Mouse (Mus musculus): ENCODE data around the gene Rpl6.
A peak's percentile ranks its signal among the peaks of the same experiment; 100 is the strongest.
"Not testable (repeated sequence)": the region's sequence is repeated elsewhere in the genome, so short reads cannot be mapped to it uniquely, and the experiment has no call there.

Gene Rpl6

DNA sequence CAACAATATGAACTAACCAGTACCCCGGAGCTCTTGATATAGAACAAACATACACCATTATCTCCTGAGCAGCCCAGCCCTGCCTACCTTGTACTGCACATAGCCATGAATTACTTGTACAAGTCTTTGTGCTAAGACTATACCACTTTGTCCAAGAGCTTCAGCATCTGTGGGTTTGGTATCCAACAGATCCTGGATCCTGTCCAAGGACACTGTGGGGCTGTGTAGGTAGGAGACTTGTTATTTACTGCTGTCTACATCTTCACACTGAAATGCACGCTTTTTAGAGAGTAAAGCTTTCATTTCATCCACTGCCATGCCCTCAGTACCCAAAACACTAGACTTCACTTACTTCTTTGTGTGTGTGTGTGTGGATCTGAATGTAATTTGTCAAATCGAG is 20.6 kb downstream of the Rpl6 start:
- DNase-seq (ENCODE audit: low read depth, low spot score) = no peak

DNA sequence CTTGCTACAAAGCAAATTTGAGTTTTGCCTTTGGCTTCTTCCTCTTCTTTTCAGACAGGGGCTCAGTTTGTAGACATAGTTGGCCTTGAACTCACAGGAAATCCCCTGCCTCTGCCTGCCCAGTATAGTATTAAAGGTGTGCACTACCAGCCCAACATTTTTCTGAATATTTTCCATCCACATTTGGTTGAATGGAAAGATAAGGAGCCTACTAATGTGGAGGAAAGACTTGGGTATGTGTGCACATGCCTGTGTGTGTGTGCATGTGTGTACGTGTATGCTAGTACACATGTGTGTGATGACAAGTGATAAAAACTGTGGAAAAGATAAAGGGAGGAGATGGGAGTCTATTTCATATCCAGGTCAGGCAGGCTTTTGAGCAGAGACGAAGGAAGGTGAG is 21.6 kb downstream of the Rpl6 start:
- no peak for DNase-seq (ENCODE audit: low read depth, low spot score)

DNA sequence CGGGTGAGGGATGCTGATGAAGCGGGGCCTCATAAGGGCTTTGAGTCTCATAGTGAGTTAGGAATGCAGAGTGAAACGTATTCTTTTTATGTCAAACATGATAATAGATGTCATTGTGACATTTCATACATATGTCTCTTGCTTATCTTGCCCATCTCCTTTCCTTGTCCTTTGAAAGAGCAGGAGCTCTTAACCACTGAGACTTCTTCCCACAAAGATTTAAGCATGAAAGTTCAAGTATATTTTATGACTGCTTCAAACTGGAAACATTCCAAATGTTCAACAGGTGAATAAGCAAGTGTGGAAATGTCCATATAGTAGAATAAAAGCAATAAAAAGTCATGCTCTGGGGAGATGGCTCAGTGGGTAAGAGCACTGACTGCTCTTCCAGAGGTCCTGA is 22.1 kb downstream of the Rpl6 start:
- no peak for DNase-seq (ENCODE audit: low read depth, low spot score)

DNA sequence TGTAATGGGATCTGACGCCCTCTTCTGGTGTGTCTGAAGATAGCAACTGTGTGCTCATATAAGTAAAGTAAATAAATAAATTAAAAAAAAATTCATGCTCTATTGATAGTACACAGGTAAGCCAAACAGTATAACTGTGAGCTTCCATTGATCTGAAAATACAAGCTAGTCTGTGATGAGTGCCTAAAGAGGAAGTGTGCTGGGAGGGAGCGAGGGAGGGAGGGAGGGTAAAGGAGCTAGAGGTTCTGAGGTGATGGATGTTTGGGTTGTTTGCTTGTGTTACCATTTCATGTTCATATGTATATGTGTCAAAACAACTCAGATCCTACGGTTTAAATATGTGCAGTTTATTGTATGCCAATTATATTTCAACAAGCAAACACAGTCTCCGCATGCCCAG is 22.6 kb downstream of the Rpl6 start:
- no peak for DNase-seq (ENCODE audit: low read depth, low spot score)

DNA sequence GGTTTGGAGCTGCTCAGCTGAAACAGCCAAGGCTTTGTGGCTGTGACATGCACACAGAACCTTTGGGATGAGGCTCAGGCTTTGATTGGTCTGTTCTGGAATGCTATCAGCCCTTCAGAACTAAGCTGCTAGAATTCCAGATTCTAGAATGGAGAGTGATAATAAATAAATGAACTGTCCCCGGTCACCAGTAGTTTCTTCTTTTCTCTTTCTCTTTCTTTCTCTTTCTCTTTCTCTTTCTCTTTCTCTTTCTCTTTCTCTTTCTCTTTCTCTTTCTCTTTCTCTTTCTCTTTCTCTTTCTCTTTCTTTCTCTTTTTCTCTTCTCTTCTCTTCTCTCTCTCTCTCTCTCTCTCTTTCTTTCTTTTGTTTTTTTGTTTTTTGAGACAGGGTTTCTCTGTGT is 23.0 kb downstream of the Rpl6 start:
- DNase-seq (ENCODE audit: low read depth, low spot score) = not testable (repeated sequence)

DNA sequence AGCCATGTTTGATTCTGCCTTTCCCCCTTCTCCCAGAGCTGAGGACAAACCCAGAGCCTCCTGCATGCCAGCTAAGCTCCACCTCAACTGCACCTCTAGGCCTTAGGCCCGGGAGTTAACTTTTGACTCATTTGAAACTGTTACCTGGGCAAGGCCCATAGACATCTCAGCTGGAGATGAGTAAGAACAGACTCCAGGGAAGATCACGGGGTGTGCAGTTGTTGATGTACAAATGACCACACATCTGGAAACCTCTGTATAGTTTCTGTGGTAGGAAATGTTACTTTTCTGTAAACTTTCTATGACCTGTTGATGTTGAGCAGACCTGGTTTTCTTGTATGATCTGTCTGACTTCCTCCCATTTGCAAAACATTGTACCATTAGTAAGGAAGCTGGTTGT is 24.9 kb downstream of the Rpl6 start:
- no peak for DNase-seq (ENCODE audit: low read depth, low spot score)

DNA sequence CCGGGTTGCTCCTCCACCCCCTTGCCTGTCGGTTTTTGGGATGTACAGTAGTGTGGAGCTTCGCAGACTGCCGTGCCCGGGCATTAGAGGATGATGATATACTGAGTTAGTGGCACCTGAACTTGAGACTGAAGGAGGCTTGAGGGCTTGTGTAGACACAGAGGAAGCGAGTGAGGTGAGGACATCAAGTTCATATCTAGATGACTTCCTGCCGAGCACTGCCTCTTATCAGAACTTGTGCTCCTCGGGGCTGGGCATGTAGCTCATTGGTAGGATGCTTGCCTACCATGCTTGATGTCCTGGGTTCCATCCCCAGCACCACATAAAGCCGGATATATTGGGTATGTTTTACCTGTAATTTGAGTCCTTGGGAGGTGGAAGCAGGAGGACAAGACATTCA is 26.5 kb downstream of the Rpl6 start:
- DNase-seq (ENCODE audit: low read depth, low spot score) = no peak

DNA sequence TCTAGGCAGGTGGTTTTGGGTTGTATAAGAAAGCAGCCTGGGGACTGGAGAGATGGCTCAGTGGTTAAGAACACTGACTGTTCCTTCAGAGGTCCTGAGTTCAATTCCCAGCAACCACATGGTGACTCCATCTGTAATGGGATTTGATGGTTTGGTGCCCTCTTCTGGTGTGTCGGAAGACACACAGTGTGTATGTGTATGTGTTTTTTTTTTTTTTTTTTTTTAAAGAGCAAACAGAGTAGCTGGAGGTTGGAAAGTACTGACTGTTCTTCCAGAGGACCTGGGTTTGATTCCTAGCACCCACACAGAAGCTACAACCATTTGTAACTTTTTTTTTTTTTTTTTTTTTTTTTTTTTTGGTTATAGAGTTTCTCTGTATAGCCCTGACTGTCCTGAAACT is 28.5 kb downstream of the Rpl6 start:
- no peak for DNase-seq (ENCODE audit: low read depth, low spot score)

DNA sequence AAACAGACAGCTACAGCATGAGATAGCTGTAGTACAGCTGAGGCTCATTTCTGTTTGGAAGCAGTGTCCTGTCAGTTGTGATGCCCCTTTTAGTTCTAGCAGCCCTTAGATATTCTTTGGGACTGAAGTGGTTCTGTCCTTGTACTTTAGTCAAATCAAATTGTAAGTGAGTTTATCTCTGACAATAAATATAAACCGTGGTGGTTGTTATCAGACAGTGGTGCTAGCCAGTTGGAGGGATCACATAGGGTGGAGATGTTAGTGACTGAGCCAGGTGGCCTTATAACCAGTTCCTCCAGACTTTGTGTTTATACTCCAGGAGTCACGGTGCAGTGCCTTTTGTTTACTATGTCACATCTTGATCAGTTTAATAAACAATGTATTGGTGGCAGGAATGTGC is 29.4 kb downstream of the Rpl6 start:
- DNase-seq (ENCODE audit: low read depth, low spot score) = no peak

DNA sequence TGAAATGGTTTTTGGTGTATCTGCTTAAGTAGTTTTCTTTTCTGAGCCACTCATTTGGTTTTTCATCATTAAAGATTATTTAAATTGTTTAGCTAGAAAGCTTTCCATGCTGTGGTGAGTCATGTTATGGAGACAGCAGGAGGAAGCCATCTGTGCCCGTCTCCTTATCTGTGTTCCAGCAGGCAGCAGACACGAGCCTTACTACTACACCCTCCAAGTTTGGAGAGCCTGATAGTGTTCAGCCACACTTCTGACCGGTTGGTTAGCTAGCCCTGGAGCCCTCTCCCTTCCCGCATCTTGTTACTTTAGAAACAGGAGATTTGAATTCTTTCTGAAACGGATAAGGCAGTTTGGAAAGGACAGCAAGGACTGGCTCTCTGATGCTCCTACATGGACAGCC is 31.9 kb downstream of the Rpl6 start:
- peak; percentile 71 for DNase-seq (ENCODE audit: low read depth, low spot score)

DNA sequence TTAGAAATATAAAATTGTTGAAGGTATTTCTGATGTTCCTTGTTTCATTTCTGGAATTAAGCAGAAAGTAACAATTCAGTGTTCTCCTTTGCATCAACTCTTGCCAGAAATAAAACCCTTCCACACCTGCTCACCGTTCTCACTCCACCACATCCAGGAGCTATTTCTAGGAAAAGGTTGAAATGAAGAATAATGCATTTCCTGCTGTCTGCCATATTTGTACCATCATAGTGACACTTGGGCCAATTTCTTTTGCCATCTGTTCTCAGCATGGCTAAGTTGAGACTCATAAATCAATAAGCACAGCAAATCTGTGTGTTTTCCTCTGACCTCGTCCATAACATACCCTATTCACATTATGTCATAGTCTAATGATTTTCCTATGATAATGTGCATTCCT is 33.9 kb downstream of the Rpl6 start:
- DNase-seq (ENCODE audit: low read depth, low spot score) = no peak

DNA sequence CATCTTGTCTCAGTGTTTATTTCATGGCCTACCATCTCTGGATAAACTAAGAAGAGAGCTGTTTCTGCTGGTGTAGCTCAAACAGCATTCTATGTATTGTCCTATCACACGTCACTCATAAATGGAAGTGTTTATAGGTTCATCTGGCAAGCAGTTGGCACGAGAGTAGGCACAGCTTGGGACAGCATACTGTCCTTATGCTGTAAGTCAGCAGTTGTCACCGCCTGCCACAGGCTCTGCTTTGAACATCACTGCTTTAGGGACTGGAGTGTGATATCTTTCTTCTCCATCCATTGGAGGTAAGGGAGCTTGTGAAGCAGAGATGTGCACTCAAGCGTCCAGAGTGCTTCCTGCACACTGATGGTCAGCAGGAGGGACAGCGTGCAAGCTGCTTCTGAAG is 35.6 kb downstream of the Rpl6 start:
- no peak for DNase-seq (ENCODE audit: low read depth, low spot score)

DNA sequence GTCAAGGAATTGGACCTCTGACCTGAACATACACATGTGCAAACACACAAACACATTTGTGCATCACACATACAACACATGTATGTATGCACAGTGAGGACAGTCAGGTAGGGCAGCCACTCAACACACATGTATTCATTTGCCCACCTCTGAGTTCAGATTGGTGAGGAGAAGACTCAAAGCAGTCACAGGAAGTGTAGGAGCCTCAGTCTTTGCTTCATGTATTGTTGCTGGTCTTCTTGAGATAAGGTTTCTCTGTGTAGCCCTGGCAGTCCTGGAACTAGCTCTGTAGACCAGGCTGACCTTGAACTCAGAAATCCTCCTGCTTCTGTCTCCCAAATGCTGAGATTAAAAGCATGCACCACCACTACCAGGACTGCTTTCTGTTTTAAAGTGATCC is 36.9 kb downstream of the Rpl6 start:
- no peak for DNase-seq (ENCODE audit: low read depth, low spot score)

DNA sequence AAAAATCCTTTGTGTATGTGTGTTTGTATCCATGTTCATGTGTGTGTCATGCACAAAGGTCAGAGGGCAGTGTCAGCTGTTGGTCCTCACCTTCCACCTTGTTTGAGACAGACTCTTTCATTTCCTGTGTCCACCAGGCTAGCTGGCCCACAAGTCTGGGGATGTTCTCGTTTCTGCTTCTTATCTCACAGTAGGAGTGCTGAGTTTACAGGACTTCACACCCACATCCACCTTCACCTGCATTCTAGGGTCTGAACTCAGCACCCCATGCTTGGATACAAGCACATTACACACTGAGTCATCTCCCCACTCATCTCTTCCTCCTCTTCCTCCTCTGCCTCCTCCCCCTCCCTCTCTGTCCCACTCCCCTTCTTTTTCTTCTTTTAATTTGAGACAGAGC is 38.0 kb downstream of the Rpl6 start:
- no peak for DNase-seq (ENCODE audit: low read depth, low spot score)

DNA sequence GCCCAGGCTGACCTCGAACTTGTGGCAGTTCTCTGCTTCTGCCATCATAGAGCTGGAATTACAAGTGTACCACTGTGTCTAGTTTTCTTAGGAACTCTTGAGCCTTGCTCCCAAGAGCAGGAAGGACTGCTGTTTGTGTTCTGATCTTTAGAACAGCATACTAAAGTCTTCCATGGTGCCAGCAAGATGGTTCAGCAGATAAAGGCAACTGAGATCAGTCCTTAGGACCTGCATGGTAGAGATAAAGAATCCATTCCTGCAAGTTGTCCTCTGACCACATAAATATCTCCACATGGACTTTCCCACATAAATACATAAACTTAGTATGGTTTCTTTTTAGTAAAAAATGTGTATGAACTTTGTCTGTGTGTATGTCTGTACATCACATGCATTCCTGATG is 38.4 kb downstream of the Rpl6 start:
- no peak for DNase-seq (ENCODE audit: low read depth, low spot score)

DNA sequence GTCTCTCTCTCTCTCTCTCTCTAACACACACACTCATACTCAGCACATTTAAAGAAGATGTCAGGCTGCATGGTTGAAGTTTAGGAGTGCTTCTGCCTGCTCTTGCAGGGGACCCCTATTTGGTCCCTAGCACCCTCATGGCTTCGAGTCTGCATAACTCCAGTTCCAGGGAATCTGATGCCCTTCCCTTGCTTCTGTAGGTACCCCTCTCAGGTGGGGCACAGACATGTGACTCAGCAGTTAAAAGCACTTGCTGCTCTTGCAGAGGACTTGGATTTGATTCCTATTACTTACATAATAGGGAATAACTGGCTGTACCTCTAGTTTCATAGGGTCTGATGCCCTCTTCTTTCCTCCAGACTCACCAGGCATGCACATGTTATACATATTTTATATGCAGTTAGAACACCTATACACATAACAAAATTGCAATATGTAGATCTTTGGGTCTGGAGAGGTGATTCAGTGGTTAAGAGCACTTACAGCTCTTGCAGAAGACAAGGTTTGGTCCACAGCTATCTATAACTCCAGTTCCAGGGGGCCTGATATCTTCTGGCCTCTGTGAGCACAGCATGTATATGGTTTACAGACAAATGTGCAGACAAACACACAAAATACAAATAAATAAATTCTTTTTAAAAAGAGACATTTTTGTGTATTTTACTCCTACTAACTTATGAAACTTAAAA is 39.5 kb downstream of the Rpl6 start:
- no peak for DNase-seq (ENCODE audit: low read depth, low spot score)

DNA sequence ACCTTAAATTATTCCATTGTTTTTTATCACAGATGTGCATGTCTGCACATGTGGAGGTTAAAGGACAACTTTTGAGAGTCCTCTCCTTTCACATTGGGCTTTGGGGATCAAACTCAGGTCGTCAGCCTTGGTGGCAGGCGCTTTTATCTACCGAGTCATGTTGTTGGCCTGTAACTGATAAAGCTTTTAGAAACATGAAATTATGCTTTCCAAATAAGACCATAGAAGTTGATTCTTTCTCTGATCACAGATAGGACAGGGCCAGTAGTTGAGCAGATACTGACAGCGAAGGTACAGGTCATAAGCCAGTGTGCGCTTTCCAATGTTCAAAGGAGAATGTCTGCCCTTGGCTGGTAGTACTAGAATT is 40.1 kb downstream of the Rpl6 start:
- DNase-seq (ENCODE audit: low read depth, low spot score) = no peak

DNA sequence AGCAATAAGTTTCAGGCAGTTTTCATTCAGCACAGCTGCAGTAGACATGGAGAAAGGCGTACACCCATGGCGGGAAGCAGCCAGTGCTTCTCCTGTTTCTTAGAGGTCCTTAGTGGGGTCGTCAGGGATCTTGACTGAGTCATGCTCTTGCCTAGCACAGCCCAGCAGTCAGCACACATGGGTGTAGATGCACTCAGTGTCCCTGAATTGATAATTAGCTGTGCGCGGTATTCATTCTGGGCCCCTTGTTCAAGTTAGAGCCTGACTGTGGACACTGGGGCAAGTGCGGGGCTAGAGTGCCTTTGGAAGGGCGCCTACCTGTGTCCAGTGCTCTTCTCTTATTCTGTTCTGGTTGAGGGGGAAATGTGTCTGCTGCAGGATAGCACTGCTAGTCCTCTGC is 40.9 kb downstream of the Rpl6 start:
- DNase-seq (ENCODE audit: low read depth, low spot score) = no peak

DNA sequence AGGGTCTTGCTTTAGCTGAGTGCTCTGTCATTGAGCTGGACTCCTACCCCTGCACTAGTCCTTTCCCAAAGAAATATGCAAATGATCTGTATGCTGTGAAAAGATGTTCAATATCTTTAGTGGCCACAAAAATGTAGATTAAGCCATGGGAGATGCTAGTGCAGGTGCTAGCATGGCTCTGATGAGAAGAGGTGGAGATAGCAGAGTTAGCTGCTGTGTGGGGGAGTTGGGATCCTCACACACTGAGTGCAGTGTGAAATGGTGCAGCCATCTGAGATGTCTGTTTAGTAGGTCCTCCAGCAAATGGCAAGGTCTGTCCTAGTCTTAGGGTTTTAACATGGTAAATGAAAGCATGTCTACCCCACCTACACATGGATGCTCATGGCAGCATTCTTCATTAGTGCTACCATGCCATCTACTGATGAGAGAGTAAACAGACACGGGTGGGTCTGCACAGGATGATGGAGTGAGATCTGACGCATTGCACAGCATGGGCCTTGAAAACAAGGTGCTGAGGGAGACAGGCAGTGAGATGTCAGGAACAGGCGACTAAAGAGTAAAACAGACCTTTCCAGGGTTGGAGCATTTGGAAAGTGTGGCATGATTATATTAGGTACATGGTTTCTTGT is 44.6 kb downstream of the Rpl6 start:
- peak; percentile 23 for DNase-seq (ENCODE audit: low read depth, low spot score)

DNA sequence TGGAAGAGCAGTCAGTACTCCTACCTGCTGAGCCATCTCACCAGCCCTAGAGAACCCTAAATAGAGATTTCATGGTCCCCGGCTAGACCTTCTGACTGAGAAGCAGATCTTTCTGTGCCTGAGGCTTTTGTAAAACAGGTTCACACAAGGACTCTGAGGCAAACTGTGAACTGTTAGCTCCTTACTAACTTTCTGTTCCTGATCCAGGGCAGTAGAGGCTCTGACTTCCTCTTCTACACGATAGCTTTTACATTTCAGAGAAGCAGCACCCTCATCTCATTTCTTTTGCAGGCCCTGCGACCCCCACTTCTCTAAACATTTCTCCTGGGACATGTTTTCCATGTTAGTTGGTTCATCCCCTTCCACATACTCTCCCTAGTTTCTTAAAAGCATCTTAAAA is 45.4 kb downstream of the Rpl6 start:
- DNase-seq (ENCODE audit: low read depth, low spot score) = no peak

DNA sequence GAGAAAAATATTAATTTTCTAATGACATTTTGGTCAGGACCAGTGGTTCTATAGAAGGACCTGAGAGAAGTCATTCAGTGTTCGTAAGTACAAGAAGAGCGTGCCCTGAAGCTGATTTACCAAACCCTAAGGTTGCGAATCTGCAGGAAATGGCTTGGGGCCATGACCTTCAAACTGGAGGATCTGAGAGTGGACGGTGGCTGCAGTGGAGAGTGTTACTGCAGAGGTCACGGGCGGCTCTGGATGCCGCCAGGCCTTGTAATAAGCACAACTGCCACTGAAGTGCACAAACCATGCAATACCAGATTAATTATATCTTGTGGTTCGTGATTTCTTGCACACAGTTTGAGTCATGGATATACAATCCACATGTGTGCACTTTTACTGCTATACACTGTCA is 47.5 kb downstream of the Rpl6 start:
- no peak for DNase-seq (ENCODE audit: low read depth, low spot score)

DNA sequence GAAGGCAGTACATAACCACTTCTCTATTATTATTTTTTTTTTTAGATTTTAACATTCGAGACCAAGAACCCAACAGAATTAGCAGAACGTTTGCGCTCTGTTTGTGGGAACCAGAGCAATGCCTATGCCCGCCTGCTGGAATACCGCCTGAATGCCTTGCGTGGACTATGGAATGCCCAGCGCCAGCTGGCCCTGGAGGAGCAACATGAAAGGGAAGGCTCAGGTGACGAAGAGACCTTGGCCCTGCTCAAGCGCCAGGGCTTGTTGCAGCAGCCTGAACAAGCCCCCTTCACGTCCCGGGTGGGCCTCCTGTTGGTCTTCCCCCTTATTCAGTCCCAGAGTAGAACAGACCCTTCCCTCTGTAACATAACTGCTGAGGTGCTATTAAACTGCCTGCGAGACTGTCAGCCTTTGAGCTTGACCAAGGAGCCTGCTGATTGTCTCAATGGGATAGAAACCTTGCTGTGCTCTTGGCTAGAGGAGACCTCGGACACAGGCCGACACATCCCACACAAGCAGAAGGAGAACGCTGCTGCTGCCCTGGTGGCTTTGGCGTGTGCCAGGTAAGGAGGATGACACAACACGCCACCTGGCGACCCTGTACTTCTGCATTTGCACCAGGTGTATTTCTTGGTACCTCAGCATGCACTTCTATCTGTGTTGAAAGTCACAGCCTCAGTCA is 49.7 kb downstream of the Rpl6 start:
- DNase-seq (ENCODE audit: low read depth, low spot score) = no peak

DNA sequence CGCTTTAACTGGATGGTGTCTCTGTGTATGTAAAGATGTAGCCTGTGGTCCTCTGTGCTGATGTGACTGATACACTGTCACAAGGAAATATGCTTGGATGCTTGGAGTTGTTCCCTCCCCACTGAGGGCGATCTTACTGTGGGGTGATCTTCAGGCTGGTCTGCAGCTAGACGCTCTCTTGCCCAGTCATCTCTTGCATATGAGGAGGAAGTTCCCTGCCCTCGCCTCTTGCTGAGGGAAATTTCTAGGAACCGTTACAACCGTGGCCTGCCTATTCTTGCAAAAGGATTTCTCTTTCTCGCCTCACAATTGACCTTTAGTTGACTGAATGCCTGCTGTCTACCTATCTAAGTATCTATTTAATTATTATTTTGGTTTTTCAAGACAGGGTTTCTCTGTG is 50.7 kb downstream of the Rpl6 start:
- DNase-seq (ENCODE audit: low read depth, low spot score) = no peak

Data from telencephalon, adult 2 months (tissue).